Mouse (Mus musculus) gastrocnemius, adult 8-10 months (tissue): ENCODE data around the gene Nom1. TPM values are rescaled to one million over a fixed set of nuclear protein-coding genes. Genes with fewer than 3 reads are reported as not detected.

Experiments used
- total RNA-seq, 4 experiments: library from RNA; stranded (reverse); gene quantifications; 2 replicates each; pipeline ENCODE4 v1.2.4; 2022

Nom1 gene
- total RNA-seq, 4 experiments from 2014 or later: 10.2 to 14.0 (median 13.1) TPM

Other genes starting within 250 kb of the Nom1 start
- gene Rnf32, start 238.7 kb upstream of the Nom1 start, total RNA-seq: under 1 TPM; 0.36 to 0.61 (median 0.56) TPM
- 10 to 100 TPM in 2 of 4 experiments, 1 to 10 TPM in 2; 8.4 to 13.2 (median 10.3) TPM for gene Lmbr1, start 56.3 kb upstream of the Nom1 start, total RNA-seq
- not detected for gene Mnx1, start 43.8 kb downstream of the Nom1 start, total RNA-seq
- 10 to 100 TPM; 35.4 to 41.3 (median 40.5) TPM for gene Ube3c, start 134.6 kb downstream of the Nom1 start, total RNA-seq